Mouse (Mus musculus) G1E-ER4 (cell line): Measurements from ENCODE around the gene Dppa2. TPM values are rescaled to one million over a fixed set of nuclear protein-coding genes. Genes with fewer than 3 reads are reported as not detected.

Experiments
- GATA1 ChIP-seq: IDR thresholded peaks from one replicate; pipeline ENCODE4 v1.8.0; 2012; ENCODE audit warnings: low read length, inconsistent platforms
- polyA plus RNA-seq: library from polyadenylated mRNA; stranded (reverse); fragments of >175 nt; gene quantifications from 2 replicates; pipeline ENCODE4 v1.2.3, GENCODE M21; 2012

Gene Dppa2
- polyA plus RNA-seq, 1 experiment: not detected

- no peak for TF ChIP-seq GATA1
These were observed 20.1 kb downstream of the Dppa2 start for GRCm38 (mm10) chr16:48323602-48324345.

- no peak for TF ChIP-seq GATA1
These were observed 23.2 kb downstream of the Dppa2 start for GRCm38 (mm10) chr16:48326903-48327302.

GRCm38 (mm10) chr16:48328420-48328819, 24.7 kb downstream of the Dppa2 start:
- no peak for TF ChIP-seq GATA1

- TF ChIP-seq GATA1: no peak
These were observed 28.1 kb downstream of the Dppa2 start for GRCm38 (mm10) chr16:48331822-48332221.

GRCm38 (mm10) chr16:48335326-48335725, 31.6 kb downstream of the Dppa2 start:
- TF ChIP-seq GATA1: no peak

GRCm38 (mm10) chr16:48344193-48344592, 40.5 kb downstream of the Dppa2 start:
- no peak for TF ChIP-seq GATA1

GRCm38 (mm10) chr16:48347246-48347645, 43.5 kb downstream of the Dppa2 start:
- no peak for TF ChIP-seq GATA1

- no peak for TF ChIP-seq GATA1
These were observed 52.0 kb downstream of the Dppa2 start for GRCm38 (mm10) chr16:48355716-48356115.

GRCm38 (mm10) chr16:48356417-48356816, 52.7 kb downstream of the Dppa2 start:
- TF ChIP-seq GATA1: no peak

GRCm38 (mm10) chr16:48360887-48361286, 57.2 kb downstream of the Dppa2 start:
- TF ChIP-seq GATA1: no peak

- TF ChIP-seq GATA1: no peak
These were observed 63.1 kb downstream of the Dppa2 start for GRCm38 (mm10) chr16:48366801-48367200.

GRCm38 (mm10) chr16:48368096-48368495, 64.4 kb downstream of the Dppa2 start:
- no peak for TF ChIP-seq GATA1

Other genes with a start within 250 kb of the Dppa2 start
- gene Dppa4, start 20.2 kb upstream of the Dppa2 start, polyA plus RNA-seq: 8.3 and 10.1 TPM in 2 replicates
- not detected in 2 replicates for gene Gm5485, start 108.5 kb downstream of the Dppa2 start, polyA plus RNA-seq
- gene Morc1, start 127.3 kb downstream of the Dppa2 start, polyA plus RNA-seq: not detected in 2 replicates